Mouse (Mus musculus) liver, postnatal 0 days (tissue): ENCODE measurements around the gene 0610030E20Rik. TPM values are rescaled to one million over a fixed set of nuclear protein-coding genes. Genes with fewer than 3 reads are reported as not detected.

Experiments used
- ATAC-seq: fragments of 200-750 bp; cut with Nextera tagmentation; 2 replicates; pipeline ENCODE4 v1.8.0; 2017; ENCODE audit warnings: mild to moderate bottlenecking, moderate library complexity
- DNase-seq: peaks from one replicate; pipeline ENCODE4 v3.0.0-alpha.2; 2016
- H3K27ac ChIP-seq: fragments of 300-500 bp; sonication (generic); 2 replicates; pipeline ENCODE4 v1.5.1; 2014; ENCODE audit warnings: antibody characterized with exemption, moderate library complexity, mild to moderate bottlenecking, low read depth
- H3K27me3 ChIP-seq: fragments of 300-500 bp; sonication (generic); 2 replicates; pipeline ENCODE4 v1.6.1; 2014; ENCODE audit warnings: low read length, control low read depth, mixed read lengths; ENCODE audit not compliant: insufficient read depth
- H3K36me3 ChIP-seq: fragments of 300-500 bp; sonication (generic); replicated peaks from 2 replicates; pipeline ENCODE4 v1.6.1; 2014; ENCODE audit warnings: mild to moderate bottlenecking, control low read depth, low read length, moderate library complexity, mixed read lengths; ENCODE audit not compliant: insufficient read depth
- H3K4me1 ChIP-seq: fragments of 300-500 bp; sonication (generic); 2 replicates; pipeline ENCODE4 v1.6.1; 2014; ENCODE audit warnings: antibody characterized with exemption, mild to moderate bottlenecking, control low read depth; ENCODE audit not compliant: insufficient read depth
- H3K4me2 ChIP-seq: fragments of 300-500 bp; sonication (generic); 2 replicates; pipeline ENCODE4 v1.6.1; 2014; ENCODE audit warnings: low read depth, mild to moderate bottlenecking, low read length, moderate library complexity, mixed read lengths
- H3K4me3 ChIP-seq: fragments of 300-500 bp; sonication (generic); 2 replicates; pipeline ENCODE4 v1.5.1; 2014; ENCODE audit warnings: low read depth, low read length
- H3K9ac ChIP-seq: fragments of 300-500 bp; sonication (generic); replicated peaks from 2 replicates; pipeline ENCODE4 v1.6.1; 2014; ENCODE audit warnings: mild to moderate bottlenecking, moderate library complexity
- H3K9me3 ChIP-seq: fragments of 300-500 bp; sonication (generic); 2 replicates; pipeline ENCODE4 v1.6.1; 2016; ENCODE audit warnings: mild to moderate bottlenecking, control low read depth, low read length, mixed read lengths
- CTCF ChIP-seq: sonication (generic); IDR thresholded peaks from 2 replicates; pipeline ENCODE4 v1.5.1; 2016; ENCODE audit warnings: antibody characterized with exemption, low read depth
- EP300 ChIP-seq: IDR thresholded peaks from 2 replicates; pipeline ENCODE4 v1.6.1; 2016; ENCODE audit warnings: antibody characterized with exemption, low read depth, mild to moderate bottlenecking
- WGBS: fragments of 180-500 bp; shearing (Covaris S2); extraction: QIAGEN DNeasy Blood & Tissue Kit; methylation state at CpG from one replicate; pipeline ENCODE4 v1.1.7; 2014; ENCODE audit not compliant: insufficient replicate concordance; 5-methylcytosine and 5-hydroxymethylcytosine counted together
- polyA plus RNA-seq: library from polyadenylated mRNA; unstranded; fragments of >200 nt; fragmentation: Nextera tagmentation; extraction: Ambion mirVana; gene quantifications from 2 replicates; pipeline ENCODE4 v1.2.1, GENCODE M21; 2015

0610030E20Rik gene
- polyA plus RNA-seq, 1 experiment from 2014 or later, result 13.3 TPM

- peak overlapping the region; percentile 80 for H3K4me2 ChIP-seq
- peak overlapping the region; percentile 64 for H3K4me3 ChIP-seq
- H3K4me1 ChIP-seq, result peaks cover 29% of the 10 kb centered on the region
- peak overlapping the region; percentile 98 for H3K27ac ChIP-seq
- H3K9me3 ChIP-seq, result no peaks in the 10 kb centered on the region
- peaks cover 24% of the 10 kb centered on the region for H3K36me3 ChIP-seq
- WGBS, result 13% methylated on average over 12 of the region's 12 CpGs
- ATAC-seq, result peak; percentile 43
- H3K27me3 ChIP-seq, result no peaks in the 10 kb centered on the region
- peak overlapping the region; percentile 86 for H3K9ac ChIP-seq
- peak; percentile 43 for TF ChIP-seq CTCF
- peak; percentile 54 for TF ChIP-seq EP300
- DNase-seq, result peak; percentile 69
Observed at GRCm38 (mm10) chr6:72390795-72391521, 43.8 kb downstream of the 0610030E20Rik start.

- H3K27ac ChIP-seq, result no peak overlapping the region
- H3K27me3 ChIP-seq, result no peaks in the 10 kb centered on the region
- WGBS, result 84% methylated on average over 5 of the region's 5 CpGs
- H3K9me3 ChIP-seq, result no peaks in the 10 kb centered on the region
- DNase-seq (no peak), ATAC-seq (no peak)
- H3K4me1 ChIP-seq, result peaks cover 33% of the 10 kb centered on the region
- TF ChIP-seq CTCF (peak; percentile 38), EP300 (no peak)
- no peak overlapping the region for H3K4me3 ChIP-seq
- peak overlapping the region; percentile 80 for H3K4me2 ChIP-seq
- H3K9ac ChIP-seq, result no peak overlapping the region
- peaks cover 15% of the 10 kb centered on the region for H3K36me3 ChIP-seq
Observed at GRCm38 (mm10) chr6:72392341-72392740, 45.2 kb downstream of the 0610030E20Rik start.

- no peak for TF ChIP-seq EP300
- no peak for TF ChIP-seq CTCF
- H3K9me3 ChIP-seq, result no peaks in the 10 kb centered on the region
- WGBS, result 64% methylated on average over 10 of the region's 10 CpGs
- no peak for ATAC-seq
- no peaks in the 10 kb centered on the region for H3K27me3 ChIP-seq
- no peak overlapping the region for H3K4me3 ChIP-seq
- 0 out of 2 replicates have a peak overlapping the region, but pooled peaks have one; percentile 21 for H3K9ac ChIP-seq
- H3K4me1 ChIP-seq, result peaks cover 7% of the 10 kb centered on the region
- no peaks in the 10 kb centered on the region for H3K36me3 ChIP-seq
- H3K27ac ChIP-seq, result peak overlapping the region; percentile 44
- DNase-seq, result no peak
- H3K4me2 ChIP-seq, result no peak overlapping the region
Observed at GRCm38 (mm10) chr6:72396837-72397251, 49.7 kb downstream of the 0610030E20Rik start.

GRCm38 (mm10) chr6:72399967-72400366 lies 52.9 kb downstream of the 0610030E20Rik start:
- ATAC-seq (no peak), DNase-seq (no peak)
- Histone ChIP-seq H3K4me2 (no peak overlapping the region), H3K27ac (no peak overlapping the region), H3K4me1 (peaks cover 7% of the 10 kb centered on the region), H3K27me3 (no peaks in the 10 kb centered on the region), H3K36me3 (no peaks in the 10 kb centered on the region), H3K9me3 (no peaks in the 10 kb centered on the region), H3K9ac (no peak overlapping the region), H3K4me3 (no peak overlapping the region)
- 82% methylated on average over 2 of the region's 2 CpGs for WGBS
- TF ChIP-seq CTCF (no peak), EP300 (no peak)

- Histone ChIP-seq H3K9me3 (no peaks in the 10 kb centered on the region), H3K27ac (no peak overlapping the region), H3K4me2 (no peak overlapping the region), H3K27me3 (no peaks in the 10 kb centered on the region), H3K4me3 (no peak overlapping the region), H3K36me3 (no peaks in the 10 kb centered on the region), H3K9ac (no peak overlapping the region), H3K4me1 (peaks cover 4% of the 10 kb centered on the region)
- TF ChIP-seq EP300 (no peak), CTCF (peak; percentile 90)
- ATAC-seq, result peak; percentile 90
- 11% methylated on average over 7 of the region's 7 CpGs for WGBS
- peak; percentile 85 for DNase-seq
Observed at GRCm38 (mm10) chr6:72401875-72402274, 54.8 kb downstream of the 0610030E20Rik start.

Other genes starting within 250 kb of the 0610030E20Rik start
- 175 and 212 TPM in 2 replicates for gene St3gal5, start 249.7 kb upstream of the 0610030E20Rik start, polyA plus RNA-seq
- gene Atoh8, start 111.7 kb upstream of the 0610030E20Rik start, polyA plus RNA-seq, result 0.96 and 1.3 TPM in 2 replicates
- gene Sftpb, start 42.7 kb upstream of the 0610030E20Rik start, polyA plus RNA-seq, result 0.16 and 0.20 TPM in 2 replicates
- 21.1 and 21.7 TPM in 2 replicates for gene Usp39, start 2.1 kb upstream of the 0610030E20Rik start, polyA plus RNA-seq
- 92.3 and 113 TPM in 2 replicates for gene Tmem150a, start 8.1 kb downstream of the 0610030E20Rik start, polyA plus RNA-seq
- gene Rnf181, start 19.6 kb downstream of the 0610030E20Rik start, polyA plus RNA-seq, result 61.0 and 63.2 TPM in 2 replicates
- 50.8 and 53.1 TPM in 2 replicates for gene Vamp5, start 33.2 kb downstream of the 0610030E20Rik start, polyA plus RNA-seq
- gene Vamp8, start 43.4 kb downstream of the 0610030E20Rik start, polyA plus RNA-seq, result 263 and 277 TPM in 2 replicates
- 16.2 and 20.7 TPM in 2 replicates for gene Ggcx, start 67.0 kb downstream of the 0610030E20Rik start, polyA plus RNA-seq
- gene Mat2a, start 92.2 kb downstream of the 0610030E20Rik start, polyA plus RNA-seq, result 111 and 138 TPM in 2 replicates
- gene Sh2d6, start 174.4 kb downstream of the 0610030E20Rik start, polyA plus RNA-seq, result not detected in 2 replicates
- 20.0 and 22.8 TPM in 2 replicates for gene Capg, start 197.1 kb downstream of the 0610030E20Rik start, polyA plus RNA-seq